Mouse (Mus musculus): ENCODE results near the gene Rln3. TPM values are rescaled to one million over a fixed set of nuclear protein-coding genes. Genes with fewer than 3 reads are reported as not detected.

Gene Rln3
- polyA plus RNA-seq, 1 experiment from 2014 or later = 0.37 TPM

DNA sequence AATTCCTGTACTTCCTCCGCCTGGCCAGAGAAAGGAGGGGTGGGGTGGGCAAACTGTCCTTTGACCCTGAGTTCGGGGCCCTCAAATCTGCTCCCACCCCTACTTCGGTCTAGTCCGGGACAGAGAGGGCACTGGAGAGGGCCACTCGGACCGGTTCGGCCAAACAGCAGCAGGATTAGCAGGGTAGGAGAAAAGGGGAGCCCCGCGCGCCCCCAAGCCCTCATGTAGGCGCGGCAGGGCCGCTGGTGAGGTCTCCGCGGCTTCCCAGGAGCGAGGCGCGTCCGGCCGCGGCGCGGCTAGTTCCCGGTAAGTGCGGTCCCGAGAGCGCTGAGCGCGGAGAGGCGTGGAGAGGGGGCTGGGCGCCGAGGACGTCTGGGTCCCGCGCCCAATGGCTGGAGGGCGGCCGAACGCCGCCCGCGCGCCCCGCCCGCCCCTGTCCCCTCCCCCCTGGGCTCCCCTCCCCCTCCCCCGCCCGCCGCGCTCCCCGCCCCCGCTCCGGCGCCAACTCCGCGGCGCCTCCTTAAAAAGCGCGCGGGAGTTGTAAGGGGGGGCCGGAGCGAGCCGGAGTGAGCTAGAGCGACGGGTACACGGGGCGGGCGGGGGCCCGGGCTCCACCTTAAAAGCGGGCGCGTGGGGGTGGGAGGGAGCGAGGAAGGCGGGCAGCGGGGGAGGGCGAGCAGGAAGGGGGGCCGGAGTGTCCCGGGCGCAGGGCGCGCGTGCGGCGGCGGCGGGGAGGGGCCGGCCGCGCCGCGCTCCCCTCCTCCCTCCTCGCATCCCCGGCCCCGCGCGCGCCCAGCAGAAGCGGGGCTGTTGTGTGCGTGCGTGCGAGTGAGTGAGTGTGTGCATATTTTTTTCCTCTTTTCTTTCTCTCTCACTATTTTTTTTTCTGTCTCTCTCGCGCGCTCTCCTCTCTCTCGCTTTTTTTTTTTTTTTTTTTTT, 48.0 kb downstream of the Rln3 start:
- Histone ChIP-seq H3K27ac (ENCODE audit: low read length) (peak overlapping the region; percentile 98), H3K4me2 (ENCODE audit: low read depth, low read length) (peak overlapping the region; percentile 81), H3K4me1 (ENCODE audit: control insufficient read depth, insufficient read depth, low read length) (peaks cover 19% of the 10 kb centered on the region), H3K9me3 (ENCODE audit: control insufficient read depth, low read length) (no peaks in the 10 kb centered on the region), H3K4me3 (ENCODE audit: low read length) (peak overlapping the region; percentile 79), H3K36me3 (ENCODE audit: control insufficient read depth, insufficient read depth, low read length) (no peaks in the 10 kb centered on the region), H3K27me3 (replicated peaks; ENCODE audit: control insufficient read depth, insufficient read depth, low read length) (no peaks in the 10 kb centered on the region), H3K9ac (ENCODE audit: low read depth, low read length) (peak overlapping the region; percentile 85)
- peak; percentile 88 for ATAC-seq
- under 1% methylated on average over 59 of the region's 103 CpGs for WGBS

DNA sequence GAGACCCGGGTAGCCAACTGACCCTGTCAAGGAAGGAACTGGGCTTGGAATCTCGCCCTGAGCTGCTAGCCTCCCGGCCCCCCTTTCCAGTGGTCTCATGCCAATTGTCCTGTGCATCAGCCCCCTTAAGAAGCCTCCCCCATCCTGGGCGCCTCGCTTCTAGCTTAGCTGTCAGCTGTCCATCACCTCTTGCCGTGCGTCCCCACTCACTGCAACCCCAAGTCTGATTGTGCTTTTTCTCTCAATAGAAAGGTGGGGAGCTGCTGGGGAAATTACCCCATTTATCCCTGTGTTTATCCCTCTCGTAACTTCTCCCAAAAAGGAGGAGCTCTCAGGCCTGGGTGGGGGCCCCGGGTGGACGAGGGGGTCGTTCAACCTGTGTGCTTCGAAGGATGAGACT, 48.8 kb downstream of the Rln3 start:
- no peaks in the 10 kb centered on the region for H3K27me3 ChIP-seq (replicated peaks; ENCODE audit: control insufficient read depth, insufficient read depth, low read length)
- peak overlapping the region; percentile 79 for H3K4me3 ChIP-seq (ENCODE audit: low read length)
- peaks cover 4% of the 10 kb centered on the region; the same call in 1 of the 2 replicates for H3K36me3 ChIP-seq (ENCODE audit: control insufficient read depth, insufficient read depth, low read length)
- H3K27ac ChIP-seq (ENCODE audit: low read length) = peak overlapping the region; percentile 98; the same call in 1 of the 2 replicates
- peak overlapping the region; percentile 81 for H3K4me2 ChIP-seq (ENCODE audit: low read depth, low read length)
- 26% methylated on average over 12 of the region's 12 CpGs for WGBS
- ATAC-seq = 0 out of 2 replicates have a peak, but pooled peaks have one; percentile 0
- peaks cover 15% of the 10 kb centered on the region for H3K4me1 ChIP-seq (ENCODE audit: control insufficient read depth, insufficient read depth, low read length)
- peak overlapping the region; percentile 85 for H3K9ac ChIP-seq (ENCODE audit: low read depth, low read length)
- H3K9me3 ChIP-seq (ENCODE audit: control insufficient read depth, low read length) = no peaks in the 10 kb centered on the region

DNA sequence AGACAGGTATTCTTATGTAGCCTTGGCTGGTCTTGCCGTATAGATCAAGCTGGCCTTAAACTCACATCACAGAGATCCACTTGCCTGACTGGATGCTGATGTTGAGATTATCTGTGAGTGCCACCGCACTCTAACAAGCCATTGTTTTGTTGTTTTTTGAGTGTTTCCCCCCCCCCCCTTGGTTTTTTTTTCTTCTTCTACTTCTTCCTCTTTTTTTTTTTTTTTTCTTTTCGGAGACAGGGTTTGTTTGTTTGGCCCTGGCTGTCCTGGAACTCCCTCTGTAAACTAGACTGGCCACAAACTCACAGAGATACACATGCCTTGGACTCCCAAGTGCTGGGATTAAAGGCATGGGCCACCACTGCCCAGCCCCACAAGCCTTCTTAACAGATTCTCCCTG, 50.8 kb downstream of the Rln3 start:
- Histone ChIP-seq H3K4me2 (ENCODE audit: low read depth, low read length) (no peak overlapping the region), H3K27ac (ENCODE audit: low read length) (no peak overlapping the region), H3K27me3 (replicated peaks; ENCODE audit: control insufficient read depth, insufficient read depth, low read length) (no peaks in the 10 kb centered on the region), H3K9ac (ENCODE audit: low read depth, low read length) (no peak overlapping the region), H3K36me3 (ENCODE audit: control insufficient read depth, insufficient read depth, low read length) (peaks cover 9% of the 10 kb centered on the region; the same call in 1 of the 2 replicates), H3K9me3 (ENCODE audit: control insufficient read depth, low read length) (no peaks in the 10 kb centered on the region), H3K4me1 (ENCODE audit: control insufficient read depth, insufficient read depth, low read length) (peaks cover 7% of the 10 kb centered on the region), H3K4me3 (ENCODE audit: low read length) (no peak overlapping the region)
- 86% methylated on average over 3 of the region's 3 CpGs for WGBS
- no peak for ATAC-seq

MicroRNAs within 50 kb of the gene (microRNA counts, 519-probe panel; counts per million panel counts)
- 35.7 counts per million for microRNA mmu-miR-1199
- 2,028 counts per million, percentile 43 among the panel's probes with 10 or more counts for microRNA mmu-miR-709

Small RNA genes lying within 50 kb of the gene (microRNA-seq; reads per million reads assigned to microRNA genes)
- 0.91 reads per million for gene Mir1199
- not detected for gene Mir709
- 1.4 reads per million for gene Mir8111

Other genes starting within 250 kb of the Rln3 start
- 7.9 and 8.1 TPM in 2 replicates for gene Adgrl1, start 144.9 kb downstream of the Rln3 start, polyA plus RNA-seq (2015; fragmentation: Nextera tagmentation; extraction: Ambion mirVana)
- gene Gm10644, start 89.8 kb downstream of the Rln3 start, polyA plus RNA-seq (2015; fragmentation: Nextera tagmentation; extraction: Ambion mirVana) = 0.39 TPM in 2 replicates
- gene Asf1b, start 89.5 kb downstream of the Rln3 start, polyA plus RNA-seq (2015; fragmentation: Nextera tagmentation; extraction: Ambion mirVana) = 50.4 and 61.7 TPM in 2 replicates
- gene Prkaca, start 72.0 kb downstream of the Rln3 start, polyA plus RNA-seq (2015; fragmentation: Nextera tagmentation; extraction: Ambion mirVana) = 24.6 and 77.1 TPM in 2 replicates
- gene Samd1, start 47.3 kb downstream of the Rln3 start, polyA plus RNA-seq (2015; fragmentation: Nextera tagmentation; extraction: Ambion mirVana) = 5.8 and 6.0 TPM in 2 replicates
- gene 1700067K01Rik, start 43.5 kb downstream of the Rln3 start, polyA plus RNA-seq (2015; fragmentation: Nextera tagmentation; extraction: Ambion mirVana) = 0.66 and 0.84 TPM in 2 replicates
- 2.1 and 3.1 TPM in 2 replicates for gene 2210011C24Rik, start 32.8 kb downstream of the Rln3 start, polyA plus RNA-seq (2015; fragmentation: Nextera tagmentation; extraction: Ambion mirVana)
- gene Palm3, start 23.5 kb downstream of the Rln3 start, polyA plus RNA-seq (2015; fragmentation: Nextera tagmentation; extraction: Ambion mirVana) = 5.8 and 6.4 TPM in 2 replicates
- 1.2 and 1.4 TPM in 2 replicates for gene Il27ra, start 2.4 kb downstream of the Rln3 start, polyA plus RNA-seq (2015; fragmentation: Nextera tagmentation; extraction: Ambion mirVana)
- 0.76 and 0.81 TPM in 2 replicates for gene Gm10643, start 20.1 kb upstream of the Rln3 start, polyA plus RNA-seq (2015; fragmentation: Nextera tagmentation; extraction: Ambion mirVana)
- 5.9 and 6.8 TPM in 2 replicates for gene Rfx1, start 21.8 kb upstream of the Rln3 start, polyA plus RNA-seq (2015; fragmentation: Nextera tagmentation; extraction: Ambion mirVana)
- gene Dcaf15, start 59.8 kb upstream of the Rln3 start, polyA plus RNA-seq (2015; fragmentation: Nextera tagmentation; extraction: Ambion mirVana) = 8.8 and 9.4 TPM in 2 replicates
- 0.38 TPM in 2 replicates for gene Podnl1, start 81.0 kb upstream of the Rln3 start, polyA plus RNA-seq (2015; fragmentation: Nextera tagmentation; extraction: Ambion mirVana)
- 25.3 and 26.0 TPM in 2 replicates for gene Cc2d1a, start 102.9 kb upstream of the Rln3 start, polyA plus RNA-seq (2015; fragmentation: Nextera tagmentation; extraction: Ambion mirVana)
- 0.61 and 0.82 TPM in 2 replicates for gene 4930432K21Rik, start 103.0 kb upstream of the Rln3 start, polyA plus RNA-seq (2015; fragmentation: Nextera tagmentation; extraction: Ambion mirVana)
- gene Nanos3, start 140.2 kb upstream of the Rln3 start, polyA plus RNA-seq (2015; fragmentation: Nextera tagmentation; extraction: Ambion mirVana) = 0.89 and 1.3 TPM in 2 replicates
- 7.1 and 7.7 TPM in 2 replicates for gene Zswim4, start 192.1 kb upstream of the Rln3 start, polyA plus RNA-seq (2015; fragmentation: Nextera tagmentation; extraction: Ambion mirVana)
- gene D8Ertd738e, start 204.7 kb upstream of the Rln3 start, polyA plus RNA-seq (2015; fragmentation: Nextera tagmentation; extraction: Ambion mirVana) = 292 and 296 TPM in 2 replicates
- 76.0 and 77.1 TPM in 2 replicates for gene Mri1, start 212.3 kb upstream of the Rln3 start, polyA plus RNA-seq (2015; fragmentation: Nextera tagmentation; extraction: Ambion mirVana)
- gene Ccdc130, start 225.4 kb upstream of the Rln3 start, polyA plus RNA-seq (2015; fragmentation: Nextera tagmentation; extraction: Ambion mirVana) = 13.5 and 16.3 TPM in 2 replicates